Mouse (Mus musculus) myocyte (in vitro differentiated cells): ENCODE results near the gene Glt28d2. TPM values are rescaled to one million over a fixed set of nuclear protein-coding genes. Genes with fewer than 3 reads are reported as not detected.
A peak's percentile ranks its signal among the peaks of the same experiment; 100 is the strongest.

Experiments
- H3K27me3 ChIP-seq: one replicate; pipeline ENCODE4 v1.6.1; 2011; ENCODE audit not compliant: control insufficient read depth, insufficient read depth, insufficient read length
- H3K36me3 ChIP-seq: one replicate; pipeline ENCODE4 v1.6.1; 2011; ENCODE audit not compliant: control insufficient read depth, insufficient read depth
- H3K4me2 ChIP-seq: one replicate; pipeline ENCODE4 v1.6.1; 2011; ENCODE audit warnings: low read depth, control low read depth
- H3K4me3 ChIP-seq: one replicate; pipeline ENCODE4 v1.5.1; 2011; ENCODE audit warnings: mild to moderate bottlenecking, control low read depth, moderate library complexity
- H3K79me2 ChIP-seq: one replicate; pipeline ENCODE4 v1.6.1; 2011; ENCODE audit not compliant: control insufficient read depth, insufficient read depth
- H3ac ChIP-seq: one replicate; pipeline ENCODE4 v1.6.1; 2011; ENCODE audit not compliant: control insufficient read depth, insufficient read length
- CEBPB ChIP-seq: IDR thresholded peaks from 2 replicates; pipeline ENCODE4 v1.6.1; 2011; ENCODE audit warnings: mild to moderate bottlenecking, moderate library complexity; ENCODE audit not compliant: poor library complexity, insufficient read depth, severe bottlenecking
- E2F4 ChIP-seq: IDR thresholded peaks from one replicate; pipeline ENCODE4 v1.6.1; 2011; ENCODE audit warnings: mild to moderate bottlenecking, control low read depth, moderate library complexity; ENCODE audit not compliant: insufficient read depth
- MAX ChIP-seq: IDR thresholded peaks from one replicate; pipeline ENCODE4 v1.6.1; 2011; ENCODE audit warnings: low read depth, mild to moderate bottlenecking, control low read depth
- MYOD1 ChIP-seq, 3 experiments: IDR thresholded peaks; one replicate each; pipeline ENCODE4 v1.6.1; 2011; ENCODE audit warnings: control low read depth in 2 of 3, low read depth in 2 of 3, mild to moderate bottlenecking in 2 of 3, moderate library complexity in 1 of 3; ENCODE audit not compliant: insufficient read length in 2 of 3, control insufficient read depth in 1 of 3
- MYOG ChIP-seq, 3 experiments: IDR thresholded peaks; one replicate each; pipeline ENCODE4 v1.6.1; 2011; ENCODE audit warnings: control low read depth in 2 of 3, low read depth in 2 of 3, mild to moderate bottlenecking in 2 of 3; ENCODE audit not compliant: insufficient read length in 2 of 3, control insufficient read depth in 1 of 3, insufficient read depth in 1 of 3
- POLR2A ChIP-seq: IDR thresholded peaks from one replicate; pipeline ENCODE4 v1.6.1; 2011; ENCODE audit warnings: low read depth, mild to moderate bottlenecking, control low read depth, moderate library complexity; ENCODE audit not compliant: insufficient read length
- POLR2AphosphoS2 ChIP-seq: IDR thresholded peaks from one replicate; pipeline ENCODE4 v1.6.1; 2011; ENCODE audit warnings: low read depth, control low read depth; ENCODE audit not compliant: insufficient read length
- REST ChIP-seq: IDR thresholded peaks from one replicate; pipeline ENCODE4 v1.6.1; 2011; ENCODE audit warnings: mild to moderate bottlenecking, control low read depth, moderate library complexity; ENCODE audit not compliant: insufficient read depth, insufficient read length
- SRF ChIP-seq: IDR thresholded peaks from one replicate; pipeline ENCODE4 v1.6.1; 2011; ENCODE audit warnings: low read depth; ENCODE audit not compliant: control insufficient read depth, insufficient read length
- TCF12 ChIP-seq: IDR thresholded peaks from one replicate; pipeline ENCODE4 v1.6.1; 2011; ENCODE audit warnings: mild to moderate bottlenecking, control low read depth; ENCODE audit not compliant: poor library complexity, insufficient read depth, severe bottlenecking
- TCF3 ChIP-seq: IDR thresholded peaks from one replicate; pipeline ENCODE4 v1.6.1; 2011; ENCODE audit warnings: low read depth, control low read depth; ENCODE audit not compliant: insufficient read length
- USF1 ChIP-seq: IDR thresholded peaks from one replicate; pipeline ENCODE4 v1.6.1; 2011; ENCODE audit warnings: low read depth, mild to moderate bottlenecking, control low read depth, moderate library complexity
- polyA plus RNA-seq: library from polyadenylated mRNA; unstranded; fragments of >200 nt; fragmentation: generic; extraction: Trizol; gene quantifications from one replicate; pipeline ENCODE4 v1.2.1, GENCODE M21; 2012; ENCODE audit warnings: missing spikeins

The Glt28d2 gene
- polyA plus RNA-seq, 1 experiment: 1.4 TPM

GRCm38 (mm10) chr3:85832490-85833155 lies 54.7 kb downstream of the Glt28d2 start:
- H3ac ChIP-seq: no peak overlapping the region
- TF ChIP-seq CEBPB: no peak
- TF ChIP-seq TCF12: no peak
- no peak for TF ChIP-seq REST
- TF ChIP-seq USF1: no peak
- no peak for TF ChIP-seq E2F4
- TF ChIP-seq POLR2A: no peak
- TF ChIP-seq MYOD1 (IDR thresholded peaks at IDR 0.05; ENCODE audit: control insufficient read depth in 1 of 3, insufficient read length in 2 of 3, low read depth in 2 of 3): no peak
- no peak for TF ChIP-seq SRF
- TF ChIP-seq TCF3: no peak
- TF ChIP-seq POLR2AphosphoS2: no peak
- no peak for TF ChIP-seq MAX
- no peak overlapping the region for H3K4me3 ChIP-seq
- no peaks in the 10 kb centered on the region for H3K27me3 ChIP-seq
- H3K79me2 ChIP-seq: peaks cover 8% of the 10 kb centered on the region
- no peaks in the 10 kb centered on the region for H3K36me3 ChIP-seq
- H3K4me2 ChIP-seq: no peak overlapping the region

GRCm38 (mm10) chr3:85831785-85832184 lies 55.5 kb downstream of the Glt28d2 start:
- TF ChIP-seq TCF3: no peak
- TF ChIP-seq POLR2AphosphoS2: no peak
- Histone ChIP-seq H3K4me2 (no peak overlapping the region), H3K27me3 (no peaks in the 10 kb centered on the region), H3ac (no peak overlapping the region), H3K79me2 (peaks cover 8% of the 10 kb centered on the region), H3K36me3 (no peaks in the 10 kb centered on the region), H3K4me3 (no peak overlapping the region)

- Histone ChIP-seq H3K79me2 (peaks cover 8% of the 10 kb centered on the region), H3K4me2 (peak overlapping the region; percentile 3), H3ac (no peak overlapping the region), H3K27me3 (no peaks in the 10 kb centered on the region), H3K36me3 (no peaks in the 10 kb centered on the region), H3K4me3 (no peak overlapping the region)
- no peak for TF ChIP-seq POLR2A
- no peak for TF ChIP-seq REST
- peak; percentile 60 for TF ChIP-seq USF1
- TF ChIP-seq MYOG (IDR thresholded peaks at IDR 0.05; ENCODE audit: control insufficient read depth in 1 of 3, insufficient read depth in 1 of 3, insufficient read length in 2 of 3, low read depth in 2 of 3): peak in 1 of 3 experiments; percentile 16
- TF ChIP-seq CEBPB: no peak
- TF ChIP-seq E2F4: no peak
- peak in 1 of 3 experiments; percentile 28 for TF ChIP-seq MYOD1 (IDR thresholded peaks at IDR 0.05; ENCODE audit: control insufficient read depth in 1 of 3, insufficient read length in 2 of 3, low read depth in 2 of 3)
Observed at GRCm38 (mm10) chr3:85829047-85829446, 58.3 kb downstream of the Glt28d2 start.

- peaks cover 8% of the 10 kb centered on the region for H3K79me2 ChIP-seq
- no peaks in the 10 kb centered on the region for H3K36me3 ChIP-seq
- no peak for TF ChIP-seq USF1
- no peak for TF ChIP-seq TCF12
- no peak for TF ChIP-seq MYOG (IDR thresholded peaks at IDR 0.05; ENCODE audit: control insufficient read depth in 1 of 3, insufficient read depth in 1 of 3, insufficient read length in 2 of 3, low read depth in 2 of 3)
- no peak for TF ChIP-seq SRF
- no peak for TF ChIP-seq CEBPB
- TF ChIP-seq MAX: no peak
- TF ChIP-seq REST: no peak
- no peak for TF ChIP-seq E2F4
- no peak for TF ChIP-seq POLR2A
- TF ChIP-seq TCF3: no peak
- TF ChIP-seq MYOD1 (IDR thresholded peaks at IDR 0.05; ENCODE audit: control insufficient read depth in 1 of 3, insufficient read length in 2 of 3, low read depth in 2 of 3): no peak
- TF ChIP-seq POLR2AphosphoS2: no peak
Observed at GRCm38 (mm10) chr3:85827815-85828214, 59.5 kb downstream of the Glt28d2 start.

GRCm38 (mm10) chr3:85827283-85827682 lies 60.0 kb downstream of the Glt28d2 start:
- H3K36me3 ChIP-seq: no peaks in the 10 kb centered on the region
- no peak overlapping the region for H3ac ChIP-seq
- peaks cover 2% of the 10 kb centered on the region for H3K79me2 ChIP-seq
- H3K4me2 ChIP-seq: no peak overlapping the region
- H3K4me3 ChIP-seq: no peak overlapping the region
- TF ChIP-seq CEBPB (no peak), MYOD1 (IDR thresholded peaks at IDR 0.05; ENCODE audit: control insufficient read depth in 1 of 3, insufficient read length in 2 of 3, low read depth in 2 of 3) (peak in 1 of 3 experiments; percentile 46)
- no peaks in the 10 kb centered on the region for H3K27me3 ChIP-seq

More at GRCm38 (mm10) chr3:85827815-85828214, 59.5 kb downstream of the Glt28d2 start:
- H3K4me2 ChIP-seq: no peak overlapping the region
- H3K4me3 ChIP-seq: no peak overlapping the region
- no peaks in the 10 kb centered on the region for H3K27me3 ChIP-seq
- no peak overlapping the region for H3ac ChIP-seq
